Mouse (Mus musculus) forebrain, embryonic 14.5 days (tissue): ENCODE results near the gene Hoxc9. TPM values are rescaled to one million over a fixed set of nuclear protein-coding genes. Genes with fewer than 3 reads are reported as not detected.

ENCODE experiments used
- ATAC-seq: fragments of 200-750 bp; cut with Nextera tagmentation; 2 replicates; pipeline ENCODE4 v1.8.0; 2017; ENCODE audit warnings: mild to moderate bottlenecking, moderate library complexity
- DNase-seq: peaks from one replicate; pipeline ENCODE4 v3.0.0-alpha.2; 2015; ENCODE audit warnings: low spot score
- H3K27ac ChIP-seq: fragments of 300-500 bp; sonication (generic); 2 replicates; pipeline ENCODE4 v1.5.1; 2014; ENCODE audit warnings: low read depth, mild to moderate bottlenecking, control low read depth, low read length, moderate library complexity
- H3K27me3 ChIP-seq: fragments of 300-500 bp; sonication (generic); replicated peaks from 2 replicates; pipeline ENCODE4 v1.6.1; 2014; ENCODE audit warnings: low read length, control low read depth, mixed read lengths; ENCODE audit not compliant: control insufficient read depth, insufficient read depth
- H3K36me3 ChIP-seq: fragments of 300-500 bp; sonication (generic); 2 replicates; pipeline ENCODE4 v1.6.1; 2014; ENCODE audit warnings: low read length, control low read depth; ENCODE audit not compliant: control insufficient read depth, insufficient read depth
- H3K4me1 ChIP-seq: fragments of 300-500 bp; sonication (generic); 2 replicates; pipeline ENCODE4 v1.6.1; 2014; ENCODE audit warnings: antibody characterized with exemption, low read length, control low read depth; ENCODE audit not compliant: control insufficient read depth, insufficient read depth
- H3K4me2 ChIP-seq: fragments of 300-500 bp; sonication (generic); 2 replicates; pipeline ENCODE4 v1.6.1; 2014; ENCODE audit warnings: mild to moderate bottlenecking, control low read depth, low read length
- H3K4me3 ChIP-seq: fragments of 300-500 bp; sonication (generic); 2 replicates; pipeline ENCODE4 v1.5.1; 2014; ENCODE audit warnings: low read depth, low read length, control low read depth
- H3K9ac ChIP-seq: fragments of 300-500 bp; sonication (generic); 2 replicates; pipeline ENCODE4 v1.6.1; 2014; ENCODE audit warnings: mild to moderate bottlenecking, low read length, control low read depth, moderate library complexity
- H3K9me3 ChIP-seq: fragments of 300-500 bp; sonication (generic); replicated peaks from 2 replicates; pipeline ENCODE4 v1.6.1; 2016; ENCODE audit warnings: low read length, control low read depth, mixed read lengths; ENCODE audit not compliant: control insufficient read depth
- WGBS: fragments of 180-500 bp; shearing (Covaris S2); extraction: QIAGEN DNeasy Blood & Tissue Kit; methylation state at CpG from one replicate; pipeline ENCODE4 v1.1.7; 2014; 5-methylcytosine and 5-hydroxymethylcytosine counted together
- polyA plus RNA-seq: library from polyadenylated mRNA; unstranded; fragments of >200 nt; fragmentation: Nextera tagmentation; extraction: Ambion mirVana; gene quantifications from 2 replicates; pipeline ENCODE4 v1.2.1, GENCODE M21; 2014

Gene Hoxc9
- polyA plus RNA-seq, 1 experiment from 2014 or later, result not detected

GRCm38 (mm10) chr15:102970740-102971139, 5.5 kb upstream of the Hoxc9 start:
- Histone ChIP-seq H3K9me3 (no peaks in the 10 kb centered on the region), H3K9ac (no peak overlapping the region), H3K4me1 (no peaks in the 10 kb centered on the region), H3K4me3 (no peak overlapping the region), H3K27ac (no peak overlapping the region), H3K27me3 (peaks cover 99% of the 10 kb centered on the region), H3K36me3 (no peaks in the 10 kb centered on the region), H3K4me2 (no peak overlapping the region)
- ATAC-seq (no peak), DNase-seq (peak; percentile 60)
- WGBS, result under 1% methylated on average over 12 of the region's 12 CpGs

- H3K9me3 ChIP-seq, result no peaks in the 10 kb centered on the region
- H3K36me3 ChIP-seq, result no peaks in the 10 kb centered on the region
- 1% methylated on average over 21 of the region's 21 CpGs for WGBS
- no peak overlapping the region for H3K4me2 ChIP-seq
- H3K4me1 ChIP-seq, result no peaks in the 10 kb centered on the region
- ATAC-seq (no peak), DNase-seq (no peak)
- no peak overlapping the region for H3K9ac ChIP-seq
- H3K4me3 ChIP-seq, result no peak overlapping the region
- H3K27me3 ChIP-seq, result peaks cover 98% of the 10 kb centered on the region
- no peak overlapping the region for H3K27ac ChIP-seq
These were observed 4.0 kb upstream of the Hoxc9 start for GRCm38 (mm10) chr15:102972254-102972653.

GRCm38 (mm10) chr15:102972753-102973152, 3.5 kb upstream of the Hoxc9 start:
- Histone ChIP-seq H3K4me2 (no peak overlapping the region), H3K4me1 (no peaks in the 10 kb centered on the region), H3K4me3 (no peak overlapping the region), H3K27me3 (peaks cover 98% of the 10 kb centered on the region), H3K9me3 (no peaks in the 10 kb centered on the region), H3K27ac (no peak overlapping the region), H3K36me3 (no peaks in the 10 kb centered on the region), H3K9ac (no peak overlapping the region)
- 2% methylated on average over 6 of the region's 6 CpGs for WGBS
- no peak for ATAC-seq
- no peak for DNase-seq

- ATAC-seq (no peak), DNase-seq (no peak)
- no peaks in the 10 kb centered on the region for H3K4me1 ChIP-seq
- H3K4me3 ChIP-seq, result no peak overlapping the region
- no peak overlapping the region for H3K9ac ChIP-seq
- H3K36me3 ChIP-seq, result no peaks in the 10 kb centered on the region
- no peak overlapping the region for H3K4me2 ChIP-seq
- peaks cover 99% of the 10 kb centered on the region for H3K27me3 ChIP-seq
- no peak overlapping the region for H3K27ac ChIP-seq
- H3K9me3 ChIP-seq, result no peaks in the 10 kb centered on the region
- 5% methylated on average over 7 of the region's 7 CpGs for WGBS
These were observed 1.2 kb upstream of the Hoxc9 start for GRCm38 (mm10) chr15:102975034-102975433.

- Histone ChIP-seq H3K9me3 (no peaks in the 10 kb centered on the region), H3K9ac (no peak overlapping the region), H3K27me3 (peaks cover 98% of the 10 kb centered on the region), H3K4me3 (no peak overlapping the region), H3K27ac (no peak overlapping the region), H3K4me1 (no peaks in the 10 kb centered on the region), H3K4me2 (no peak overlapping the region), H3K36me3 (no peaks in the 10 kb centered on the region)
- ATAC-seq, result no peak
- no peak for DNase-seq
- under 1% methylated on average over 21 of the region's 21 CpGs for WGBS
These were observed 539 bp upstream of the Hoxc9 start for GRCm38 (mm10) chr15:102975688-102976111.

- Histone ChIP-seq H3K4me2 (no peak overlapping the region), H3K27me3 (peaks cover 98% of the 10 kb centered on the region), H3K4me3 (no peak overlapping the region), H3K9ac (no peak overlapping the region), H3K9me3 (no peaks in the 10 kb centered on the region), H3K36me3 (no peaks in the 10 kb centered on the region), H3K4me1 (0 out of 2 replicates have a peak, but pooled peaks cover 2% of the 10 kb centered on the region), H3K27ac (no peak overlapping the region)
- under 1% methylated on average over 37 of the region's 37 CpGs for WGBS
- DNase-seq (no peak), ATAC-seq (no peak)
These were observed 588 bp downstream of the Hoxc9 start for GRCm38 (mm10) chr15:102976631-102977422.

GRCm38 (mm10) chr15:102977423-102977974, 1.3 kb downstream of the Hoxc9 start:
- no peak overlapping the region for H3K9ac ChIP-seq
- 0 out of 2 replicates have a peak, but pooled peaks cover 3% of the 10 kb centered on the region for H3K4me1 ChIP-seq
- ATAC-seq, result no peak
- H3K4me3 ChIP-seq, result no peak overlapping the region
- under 1% methylated on average over 16 of the region's 16 CpGs for WGBS
- H3K27me3 ChIP-seq, result peaks cover 98% of the 10 kb centered on the region
- H3K27ac ChIP-seq, result no peak overlapping the region
- DNase-seq, result no peak
- no peaks in the 10 kb centered on the region for H3K36me3 ChIP-seq
- H3K4me2 ChIP-seq, result no peak overlapping the region
- H3K9me3 ChIP-seq, result no peaks in the 10 kb centered on the region

- H3K27me3 ChIP-seq, result peaks cover 98% of the 10 kb centered on the region
- 0 out of 2 replicates have a peak, but pooled peaks cover 3% of the 10 kb centered on the region for H3K4me1 ChIP-seq
- ATAC-seq (no peak), DNase-seq (no peak)
- H3K36me3 ChIP-seq, result no peaks in the 10 kb centered on the region
- no peak overlapping the region for H3K27ac ChIP-seq
- no peaks in the 10 kb centered on the region for H3K9me3 ChIP-seq
- H3K4me3 ChIP-seq, result no peak overlapping the region
- WGBS, result under 1% methylated on average over 13 of the region's 13 CpGs
- no peak overlapping the region for H3K9ac ChIP-seq
- no peak overlapping the region for H3K4me2 ChIP-seq
These were observed 2.6 kb downstream of the Hoxc9 start for GRCm38 (mm10) chr15:102978615-102979515.
